22 mouse cellular contexts compared by ENCODE assay signal in the genomic region with DNA sequence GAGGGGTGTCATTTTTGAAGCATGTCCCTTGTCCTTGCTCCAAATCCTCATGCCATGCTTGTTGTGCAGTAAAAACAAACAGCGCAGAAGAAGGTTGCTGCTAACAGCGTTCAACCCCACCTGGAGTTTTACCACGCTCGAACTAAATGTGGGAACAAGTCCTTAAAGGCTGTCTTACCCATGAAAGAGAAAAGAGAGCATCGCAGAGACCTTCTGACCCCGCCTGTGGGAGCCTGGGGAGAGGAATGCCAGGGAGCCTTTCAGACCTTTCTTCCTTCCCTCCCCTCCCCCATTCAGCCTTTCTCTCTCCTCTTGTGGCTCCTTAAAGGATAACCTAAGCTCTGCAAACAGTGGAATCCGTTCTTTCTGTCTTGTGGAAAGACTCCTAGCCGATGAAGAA. TPM values are rescaled to one million over a fixed set of nuclear protein-coding genes. Genes with fewer than 3 reads are reported as not detected.
A peak's percentile ranks its signal among the peaks of the same experiment; 100 is the strongest.
DNase-seq lines count a peak whose midpoint lies in the region; ATAC-seq and TF ChIP-seq lines count a peak whose summit lies in the region.
"Had no signal": no experiment of that assay in that cellular context is flagged by ENCODE, and none has a peak within 500 bp of the region (broad histone marks: within the 10 kb centered on the region; RNA-seq: fewer than 3 reads in every experiment).

No protein-coding gene starts in this region.

- ATAC-seq in kidney, embryonic 16.5 days (ENCODE audit: low FRiP score, low TSS enrichment) = no peak
- no peak for ATAC-seq in neural tube, embryonic 12.5 days (ENCODE audit: low FRiP score, low read depth)
- no peak for ATAC-seq in megakaryocyte, adult 5-6 weeks (ENCODE audit: poor library complexity, severe bottlenecking)
- no peak for ATAC-seq in intestine, embryonic 15.5 days

- no peaks in the 10 kb centered on the region; the same call in 1 of the 2 replicates for H3K4me1 ChIP-seq in kidney, adult 2 months (ENCODE audit: control insufficient read depth, insufficient read depth, low read length)
- 0 out of 2 replicates have a peak, but pooled peaks cover 4% of the 10 kb centered on the region for H3K4me1 ChIP-seq in kidney, embryonic 16.5 days (ENCODE audit: insufficient read depth, low read length)
- peaks cover 7% of the 10 kb centered on the region; the same call in 1 of the 2 replicates for H3K4me1 ChIP-seq in neural tube, embryonic 12.5 days
- H3K4me1 ChIP-seq in intestine, embryonic 15.5 days (replicated peaks) = 0 out of 2 replicates have a peak, but pooled peaks cover 2% of the 10 kb centered on the region
- H3K4me1 ChIP-seq: neural tube, embryonic 13.5 days had no signal

- no peaks in the 10 kb centered on the region for H3K27me3 ChIP-seq in kidney, adult 2 months (replicated peaks; ENCODE audit: control insufficient read depth, insufficient read depth, low read length)
- peaks cover 2% of the 10 kb centered on the region; the same call in 1 of the 2 replicates for H3K27me3 ChIP-seq in kidney, embryonic 16.5 days (ENCODE audit: insufficient read depth, low read length)
- no peaks in the 10 kb centered on the region for H3K27me3 ChIP-seq in neural tube, embryonic 12.5 days (replicated peaks)
- no peaks in the 10 kb centered on the region for H3K27me3 ChIP-seq in intestine, embryonic 15.5 days (replicated peaks)
- H3K27me3 ChIP-seq: neural tube, embryonic 13.5 days had no signal

- WGBS in kidney, adult 2 months = 52% methylated on average over 8 of the region's 8 CpGs
- WGBS in kidney, embryonic 16.5 days = 31% methylated on average over 8 of the region's 8 CpGs
- WGBS in neural tube, embryonic 12.5 days = 22% methylated on average over 8 of the region's 8 CpGs
- WGBS in intestine, embryonic 15.5 days = 28% methylated on average over 8 of the region's 8 CpGs

- no peak overlapping the region for H3K4me3 ChIP-seq in kidney, adult 2 months (ENCODE audit: insufficient read depth, low read depth, low read length)
- no peak overlapping the region for H3K4me3 ChIP-seq in kidney, embryonic 16.5 days (ENCODE audit: low read length)
- H3K4me3 ChIP-seq in neural tube, embryonic 12.5 days = no peak overlapping the region
- H3K4me3 ChIP-seq in intestine, embryonic 15.5 days (replicated peaks) = no peak overlapping the region
- H3K4me3 ChIP-seq: limb, embryonic 13.5 days; neural tube, embryonic 13.5 days had no signal

- peak overlapping the region; percentile 38; the same call in 1 of the 2 replicates for H3K27ac ChIP-seq in kidney, adult 2 months (ENCODE audit: insufficient read depth, low read depth, low read length)
- H3K27ac ChIP-seq in kidney, embryonic 16.5 days (ENCODE audit: low read length) = no peak overlapping the region
- H3K27ac ChIP-seq in neural tube, embryonic 12.5 days = no peak overlapping the region
- no peak overlapping the region for H3K27ac ChIP-seq in intestine, embryonic 15.5 days
- H3K27ac ChIP-seq: hindbrain, embryonic 14.5 days; limb, embryonic 13.5 days; liver, embryonic 14.5 days; neural tube, embryonic 13.5 days had no signal

- no peaks in the 10 kb centered on the region for H3K9me3 ChIP-seq in kidney, embryonic 16.5 days (ENCODE audit: low read length)
- H3K9me3 ChIP-seq in neural tube, embryonic 12.5 days = no peaks in the 10 kb centered on the region
- H3K9me3 ChIP-seq in intestine, embryonic 15.5 days = no peaks in the 10 kb centered on the region
- H3K9me3 ChIP-seq: G1E; limb, embryonic 13.5 days; neural tube, embryonic 13.5 days had no signal

- H3K4me2 ChIP-seq in kidney, embryonic 16.5 days (replicated peaks; ENCODE audit: low read depth, low read length) = no peak overlapping the region
- H3K4me2 ChIP-seq in neural tube, embryonic 12.5 days (replicated peaks) = 0 out of 2 replicates have a peak overlapping the region, but pooled peaks have one; percentile 9
- H3K4me2 ChIP-seq in intestine, embryonic 15.5 days (replicated peaks) = no peak overlapping the region
- H3K4me2 ChIP-seq: hindbrain, embryonic 14.5 days; limb, embryonic 13.5 days; neural tube, embryonic 13.5 days had no signal

- DNase-seq in kidney, adult 2 months = no peak
- no peak for DNase-seq in neural tube, embryonic 10.5 days (ENCODE audit: extremely low spot score, low spot score)
- peak; percentile 56 for DNase-seq in embryo, embryonic 11 days
- no peak for DNase-seq in adrenal gland, adult 8-10 months
- DNase-seq: adrenal gland, adult 2 months; cerebellum, adult 11-12 months; cerebellum, postnatal 25 days; gastrocnemius, postnatal 14 days; kidney, adult 11 months; kidney, postnatal 36 days; lung, postnatal 10 days; thymus, postnatal 4 days had no signal

- TF ChIP-seq POLR2A in kidney, adult 2 months (IDR thresholded peaks at IDR 0.05; ENCODE audit: low read depth, low read length) = no peak

- H3K36me3 ChIP-seq in kidney, adult 2 months (ENCODE audit: control insufficient read depth, insufficient read depth, low read length) = no peaks in the 10 kb centered on the region
- H3K36me3 ChIP-seq in kidney, embryonic 16.5 days (ENCODE audit: insufficient read depth, low read length) = no peaks in the 10 kb centered on the region
- H3K36me3 ChIP-seq in neural tube, embryonic 12.5 days = no peaks in the 10 kb centered on the region
- H3K36me3 ChIP-seq in intestine, embryonic 15.5 days = no peaks in the 10 kb centered on the region
- H3K36me3 ChIP-seq: G1E; limb, embryonic 13.5 days; neural tube, embryonic 13.5 days had no signal

- no peak for TF ChIP-seq CTCF in kidney, adult 2 months (conservative IDR thresholded peaks at IDR 0.05; ENCODE audit: insufficient read depth, insufficient read length, low read depth, low read length)

- no peak overlapping the region for H3K9ac ChIP-seq in kidney, embryonic 16.5 days (replicated peaks; ENCODE audit: low read length)
- H3K9ac ChIP-seq in neural tube, embryonic 12.5 days = no peak overlapping the region
- H3K9ac ChIP-seq in intestine, embryonic 15.5 days = no peak overlapping the region
- H3K9ac ChIP-seq: hindbrain, embryonic 14.5 days; limb, embryonic 13.5 days; liver, embryonic 14.5 days; neural tube, embryonic 13.5 days had no signal

RNA-seq across cellular contexts. Expression of gene Ccdc160, which starts 4.8 kb away (rescaled TPM):
- polyA plus RNA-seq in kidney, adult 2 months (2012; rRNA removed) = 1.0 and 1.1 TPM in 2 replicates
- 6.3 and 7.2 TPM in 2 replicates for polyA plus RNA-seq in kidney, embryonic 16.5 days (2015; fragmentation: Nextera tagmentation; extraction: Ambion mirVana)
- polyA plus RNA-seq in neural tube, embryonic 12.5 days (2016; fragmentation: Nextera tagmentation; extraction: Ambion mirVana) = 4.1 and 4.4 TPM in 2 replicates
- not detected in 2 replicates for total RNA-seq in megakaryocyte, adult 5-6 weeks (2015)
- 0.29 TPM in 1 of 2 replicates, not detected in the other for total RNA-seq in megakaryocyte, adult 5-6 weeks (2017)
- 4.3 and 4.6 TPM in 2 replicates for polyA plus RNA-seq in intestine, embryonic 15.5 days (2015; fragmentation: Nextera tagmentation; extraction: Ambion mirVana)
- 10 to 100 TPM; 23.5 to 51.4 (median 36.7) TPM for total RNA-seq in adrenal gland, adult 8-10 months (2022)
- total RNA-seq: megakaryocyte-erythroid progenitor cell, adult 5-6 weeks had no signal
- polyA plus RNA-seq: G1E had no signal
